Mouse (Mus musculus) intestine, embryonic 16.5 days (tissue): Measurements from ENCODE around the gene Zfp449. TPM values are rescaled to one million over a fixed set of nuclear protein-coding genes. Genes with fewer than 3 reads are reported as not detected.

Experiments
- ATAC-seq: fragments of 200-750 bp; cut with Nextera tagmentation; 2 replicates; pipeline ENCODE4 v1.8.0; 2017; ENCODE audit warnings: moderate TSS enrichment, moderate library complexity
- H3K27ac ChIP-seq: fragments of 300-500 bp; sonication (generic); 2 replicates; pipeline ENCODE4 v1.5.1; 2014; ENCODE audit warnings: mild to moderate bottlenecking, low read length
- H3K27me3 ChIP-seq: fragments of 300-500 bp; sonication (generic); replicated peaks from 2 replicates; pipeline ENCODE4 v1.6.1; 2014; ENCODE audit warnings: low read length, control low read depth, mixed read lengths; ENCODE audit not compliant: control insufficient read depth, insufficient read depth
- H3K36me3 ChIP-seq: fragments of 300-500 bp; sonication (generic); 2 replicates; pipeline ENCODE4 v1.6.1; 2014; ENCODE audit warnings: low read length, control low read depth; ENCODE audit not compliant: control insufficient read depth, insufficient read depth
- H3K4me1 ChIP-seq: fragments of 300-500 bp; sonication (generic); 2 replicates; pipeline ENCODE4 v1.6.1; 2014; ENCODE audit warnings: low read length, control low read depth, mixed read lengths; ENCODE audit not compliant: control insufficient read depth, insufficient read depth
- H3K4me2 ChIP-seq: fragments of 300-500 bp; sonication (generic); 2 replicates; pipeline ENCODE4 v1.6.1; 2014; ENCODE audit warnings: low read depth, low read length, control low read depth
- H3K4me3 ChIP-seq: fragments of 300-500 bp; sonication (generic); 2 replicates; pipeline ENCODE4 v1.5.1; 2014; ENCODE audit warnings: mild to moderate bottlenecking, low read length
- H3K9ac ChIP-seq: fragments of 300-500 bp; sonication (generic); 2 replicates; pipeline ENCODE4 v1.6.1; 2014; ENCODE audit warnings: low read depth, low read length
- H3K9me3 ChIP-seq: fragments of 300-500 bp; sonication (generic); 2 replicates; pipeline ENCODE4 v1.6.1; 2016; ENCODE audit warnings: low read length, control low read depth; ENCODE audit not compliant: control insufficient read depth
- WGBS: fragments of 180-500 bp; shearing (Covaris S2); extraction: QIAGEN DNeasy Blood & Tissue Kit; methylation state at CpG from one replicate; pipeline ENCODE4 v1.1.7; 2014; 5-methylcytosine and 5-hydroxymethylcytosine counted together
- polyA plus RNA-seq: library from polyadenylated mRNA; unstranded; fragments of >200 nt; fragmentation: Nextera tagmentation; extraction: Ambion mirVana; gene quantifications from 2 replicates; pipeline ENCODE4 v1.2.1, GENCODE M21; 2015

Gene Zfp449
- 5.3 and 5.4 TPM in 2 replicates for polyA plus RNA-seq

- 17% methylated on average over 39 of the region's 39 CpGs for WGBS
- H3K27ac ChIP-seq, result 0 out of 2 replicates have a peak within 1 kb of the TSS, but pooled peaks have one; percentile 18
Measured at GRCm38 (mm10) chrX:56346176-56346931, at the start of gene Zfp449. TSS of gene Zfp449 (plus strand) at chrX:56346400.

DNA sequence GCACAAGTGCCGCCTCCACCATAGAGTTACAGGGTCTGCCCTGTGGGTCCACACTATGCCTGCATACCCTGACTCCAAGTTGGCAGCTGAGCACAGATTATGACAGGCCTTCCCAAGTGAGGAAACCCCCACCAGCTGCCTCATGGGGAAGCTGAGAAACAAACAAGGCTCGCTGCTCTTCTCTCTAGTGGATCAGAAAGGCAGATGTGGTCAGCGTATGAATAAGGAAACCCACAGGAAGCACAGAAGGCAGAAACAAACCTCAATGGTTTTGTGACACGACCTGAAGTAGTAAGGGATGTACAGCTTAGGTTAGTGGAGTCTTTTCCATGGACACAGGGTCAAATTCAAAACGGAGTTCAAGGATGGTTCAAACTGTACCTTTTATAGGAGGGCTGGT is 38.6 kb upstream of the Zfp449 start:
- 82% methylated on average over 5 of the region's 5 CpGs for WGBS
- Histone ChIP-seq H3K36me3 (no peaks in the 10 kb centered on the region), H3K27ac (no peak overlapping the region), H3K4me1 (no peaks in the 10 kb centered on the region), H3K4me2 (no peak overlapping the region), H3K27me3 (no peaks in the 10 kb centered on the region), H3K9me3 (no peaks in the 10 kb centered on the region), H3K9ac (no peak overlapping the region), H3K4me3 (no peak overlapping the region)
- ATAC-seq, result no peak

More at GRCm38 (mm10) chrX:56346176-56346931, at the start of gene Zfp449:
- peak; percentile 96 for ATAC-seq
- H3K36me3 ChIP-seq, result no peaks in the 10 kb centered on the region
- no peaks in the 10 kb centered on the region for H3K9me3 ChIP-seq
- H3K9ac ChIP-seq, result peak within 1 kb of the TSS; percentile 60
- H3K4me3 ChIP-seq, result peak within 1 kb of the TSS; percentile 59
- no peaks in the 10 kb centered on the region for H3K27me3 ChIP-seq
- H3K4me2 ChIP-seq, result peak within 1 kb of the TSS; percentile 51
- H3K4me1 ChIP-seq, result no peaks in the 10 kb centered on the region

DNA sequence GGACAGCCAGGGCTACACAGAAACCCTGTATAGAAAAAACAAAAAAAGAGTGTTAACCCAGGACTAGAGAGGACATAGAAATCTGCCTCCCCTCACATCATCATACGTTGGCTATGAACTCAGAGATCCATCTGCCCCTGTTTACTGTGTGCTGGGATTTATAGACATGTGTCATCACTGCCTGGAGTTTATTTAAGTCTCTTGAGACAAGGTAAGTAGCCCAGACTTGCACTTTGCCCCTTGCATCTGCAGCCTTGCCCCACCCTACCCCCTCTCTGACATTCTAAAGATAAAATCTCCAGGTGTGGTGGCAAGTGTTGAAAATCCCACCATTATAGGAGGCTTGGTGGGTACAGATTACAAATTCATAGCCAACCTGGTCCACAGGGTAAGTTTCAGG is 33.4 kb upstream of the Zfp449 start:
- H3K4me1 ChIP-seq, result no peaks in the 10 kb centered on the region
- H3K4me2 ChIP-seq, result no peak overlapping the region
- no peak overlapping the region for H3K27ac ChIP-seq
- no peaks in the 10 kb centered on the region for H3K36me3 ChIP-seq
- H3K9ac ChIP-seq, result no peak overlapping the region
- H3K27me3 ChIP-seq, result no peaks in the 10 kb centered on the region
- ATAC-seq, result peak; percentile 80
- H3K9me3 ChIP-seq, result no peaks in the 10 kb centered on the region
- WGBS, result 55% methylated on average over 1 of the region's 1 CpGs
- H3K4me3 ChIP-seq, result no peak overlapping the region

GRCm38 (mm10) chrX:56322096-56322495 is 24.1 kb upstream of the Zfp449 start:
- H3K27ac ChIP-seq, result no peak overlapping the region
- no peak overlapping the region for H3K4me3 ChIP-seq
- WGBS, result 74% methylated on average over 5 of the region's 5 CpGs
- no peaks in the 10 kb centered on the region for H3K9me3 ChIP-seq
- no peaks in the 10 kb centered on the region for H3K36me3 ChIP-seq
- no peak overlapping the region for H3K9ac ChIP-seq
- no peaks in the 10 kb centered on the region for H3K4me1 ChIP-seq
- no peaks in the 10 kb centered on the region for H3K27me3 ChIP-seq
- H3K4me2 ChIP-seq, result no peak overlapping the region
- ATAC-seq, result no peak

DNA sequence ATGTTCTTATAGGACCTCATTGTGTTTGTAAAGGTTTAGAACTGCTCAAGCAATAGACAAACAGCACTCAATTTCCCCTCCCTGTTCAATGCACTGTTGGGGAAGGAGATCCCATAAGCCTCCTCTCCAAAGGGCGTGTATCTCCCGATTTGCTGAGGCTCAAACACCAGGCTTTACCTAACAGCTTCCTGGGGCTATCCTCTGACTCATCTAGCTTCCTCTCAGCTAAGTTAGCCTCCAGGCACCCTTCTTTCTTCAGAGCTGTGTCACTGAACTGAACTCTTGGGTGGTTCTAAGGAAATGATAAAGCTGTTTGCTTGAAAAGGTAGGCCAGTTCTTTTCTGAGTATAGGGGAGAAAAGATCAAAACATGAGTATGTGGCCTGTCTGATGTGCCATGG is 23.5 kb upstream of the Zfp449 start:
- no peak for ATAC-seq
- Histone ChIP-seq H3K9me3 (no peaks in the 10 kb centered on the region), H3K27ac (no peak overlapping the region), H3K4me2 (no peak overlapping the region), H3K4me1 (no peaks in the 10 kb centered on the region), H3K27me3 (no peaks in the 10 kb centered on the region), H3K9ac (no peak overlapping the region), H3K4me3 (no peak overlapping the region), H3K36me3 (no peaks in the 10 kb centered on the region)
- 77% methylated on average over 2 of the region's 2 CpGs for WGBS

DNA sequence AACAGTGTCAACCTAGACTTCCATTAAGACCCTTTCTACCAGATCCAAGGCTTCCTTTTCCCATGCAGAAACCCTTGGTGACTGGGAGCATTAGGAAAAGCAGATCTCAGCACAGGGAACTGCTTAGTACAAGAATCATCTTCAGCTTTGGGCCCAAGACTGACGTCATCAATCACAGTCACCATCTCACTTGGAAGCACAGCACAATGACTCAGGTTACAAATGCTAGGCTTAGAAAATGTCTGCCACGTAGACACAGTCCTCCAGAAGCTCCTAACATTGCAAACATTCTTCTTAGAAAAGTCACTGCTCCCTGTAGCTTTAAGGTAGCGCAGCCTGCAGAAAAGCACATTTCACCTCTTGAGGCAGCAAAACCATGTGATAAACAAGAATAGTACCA is 14.2 kb upstream of the Zfp449 start:
- Histone ChIP-seq H3K9ac (no peak overlapping the region), H3K36me3 (no peaks in the 10 kb centered on the region), H3K27me3 (no peaks in the 10 kb centered on the region), H3K4me2 (no peak overlapping the region), H3K9me3 (no peaks in the 10 kb centered on the region), H3K4me1 (no peaks in the 10 kb centered on the region), H3K27ac (no peak overlapping the region), H3K4me3 (no peak overlapping the region)
- ATAC-seq, result no peak
- WGBS, result 62% methylated on average over 3 of the region's 3 CpGs

- Histone ChIP-seq H3K9ac (no peak overlapping the region), H3K4me2 (no peak overlapping the region), H3K9me3 (no peaks in the 10 kb centered on the region), H3K4me3 (no peak overlapping the region), H3K27me3 (no peaks in the 10 kb centered on the region), H3K4me1 (no peaks in the 10 kb centered on the region), H3K27ac (no peak overlapping the region), H3K36me3 (no peaks in the 10 kb centered on the region)
- no peak for ATAC-seq
Measured at GRCm38 (mm10) chrX:56340305-56340704, 5.9 kb upstream of the Zfp449 start.

GRCm38 (mm10) chrX:56342921-56343320 is 3.3 kb upstream of the Zfp449 start:
- H3K36me3 ChIP-seq, result no peaks in the 10 kb centered on the region
- WGBS, result 88% methylated on average over 3 of the region's 3 CpGs
- no peak overlapping the region for H3K9ac ChIP-seq
- no peak overlapping the region for H3K4me3 ChIP-seq
- no peak overlapping the region for H3K27ac ChIP-seq
- no peak overlapping the region for H3K4me2 ChIP-seq
- no peaks in the 10 kb centered on the region for H3K9me3 ChIP-seq
- H3K27me3 ChIP-seq, result no peaks in the 10 kb centered on the region
- H3K4me1 ChIP-seq, result no peaks in the 10 kb centered on the region
- ATAC-seq, result no peak

DNA sequence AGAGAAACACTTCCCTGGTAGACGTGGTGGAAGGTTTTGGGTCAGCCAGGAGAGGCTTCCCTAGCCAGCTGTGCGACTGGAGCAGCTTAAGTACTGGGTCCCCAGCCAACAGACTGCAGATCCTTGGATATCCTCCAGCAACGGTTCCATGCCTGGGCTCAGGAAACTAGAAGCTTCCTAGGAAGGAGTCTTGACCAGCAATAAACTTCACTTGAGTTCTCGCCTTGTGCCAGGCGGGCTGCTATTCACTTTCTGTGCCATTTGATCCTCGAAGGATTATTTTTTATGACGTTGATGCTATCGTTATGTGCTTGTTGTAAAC is 693 bp downstream of the Zfp449 start:
- H3K4me2 ChIP-seq, result peak overlapping the region; percentile 51
- 40% methylated on average over 8 of the region's 8 CpGs for WGBS
- H3K9me3 ChIP-seq, result no peaks in the 10 kb centered on the region
- H3K36me3 ChIP-seq, result no peaks in the 10 kb centered on the region
- H3K27ac ChIP-seq, result 0 out of 2 replicates have a peak overlapping the region, but pooled peaks have one; percentile 18
- peak overlapping the region; percentile 59 for H3K4me3 ChIP-seq
- ATAC-seq, result peak; percentile 63
- no peaks in the 10 kb centered on the region for H3K4me1 ChIP-seq
- H3K9ac ChIP-seq, result peak overlapping the region; percentile 60
- H3K27me3 ChIP-seq, result no peaks in the 10 kb centered on the region
